Mouse (Mus musculus): ENCODE measurements around the gene Zfp119b. TPM values are rescaled to one million over a fixed set of nuclear protein-coding genes. Genes with fewer than 3 reads are reported as not detected.

The Zfp119b gene
- polyA plus RNA-seq, 1 experiment, result 3.4 TPM

GRCm38 (mm10) chr17:55957168-55957567 is 7.9 kb upstream of the Zfp119b start:
- TF ChIP-seq POLR2A (IDR thresholded peaks at IDR 0.05; ENCODE audit: borderline replicate concordance, extremely low read depth, insufficient read depth, insufficient read length, poor library complexity, severe bottlenecking) (no peak), CTCF (IDR thresholded peaks at IDR 0.05; ENCODE audit: borderline replicate concordance, extremely low read depth, insufficient read depth, insufficient read length) (peak; percentile 89)
- peak; percentile 83 for DNase-seq (ENCODE audit: low read depth)

- TF ChIP-seq POLR2A (IDR thresholded peaks at IDR 0.05; ENCODE audit: borderline replicate concordance, extremely low read depth, insufficient read depth, insufficient read length, poor library complexity, severe bottlenecking), result no peak
- no peak for TF ChIP-seq CTCF (IDR thresholded peaks at IDR 0.05; ENCODE audit: borderline replicate concordance, extremely low read depth, insufficient read depth, insufficient read length)
- no peak for DNase-seq (ENCODE audit: low read depth)
Measured at GRCm38 (mm10) chr17:55956591-55956990, 7.3 kb upstream of the Zfp119b start.

GRCm38 (mm10) chr17:55956129-55956528 is 6.8 kb upstream of the Zfp119b start:
- TF ChIP-seq POLR2A (IDR thresholded peaks at IDR 0.05; ENCODE audit: borderline replicate concordance, extremely low read depth, insufficient read depth, insufficient read length, poor library complexity, severe bottlenecking) (peak; percentile 28; the same call in 1 of the 2 replicates), CTCF (IDR thresholded peaks at IDR 0.05; ENCODE audit: borderline replicate concordance, extremely low read depth, insufficient read depth, insufficient read length) (no peak)
- DNase-seq (ENCODE audit: low read depth), result peak; percentile 93

- no peak for DNase-seq (ENCODE audit: low read depth)
- TF ChIP-seq CTCF (IDR thresholded peaks at IDR 0.05; ENCODE audit: borderline replicate concordance, extremely low read depth, insufficient read depth, insufficient read length) (no peak), POLR2A (IDR thresholded peaks at IDR 0.05; ENCODE audit: borderline replicate concordance, extremely low read depth, insufficient read depth, insufficient read length, poor library complexity, severe bottlenecking) (no peak)
Measured at GRCm38 (mm10) chr17:55954229-55954628, 4.9 kb upstream of the Zfp119b start.

GRCm38 (mm10) chr17:55953751-55954150 is 4.5 kb upstream of the Zfp119b start:
- DNase-seq (ENCODE audit: low read depth), result no peak
- no peak for TF ChIP-seq POLR2A (IDR thresholded peaks at IDR 0.05; ENCODE audit: borderline replicate concordance, extremely low read depth, insufficient read depth, insufficient read length, poor library complexity, severe bottlenecking)
- no peak for TF ChIP-seq CTCF (IDR thresholded peaks at IDR 0.05; ENCODE audit: borderline replicate concordance, extremely low read depth, insufficient read depth, insufficient read length)

DNA sequence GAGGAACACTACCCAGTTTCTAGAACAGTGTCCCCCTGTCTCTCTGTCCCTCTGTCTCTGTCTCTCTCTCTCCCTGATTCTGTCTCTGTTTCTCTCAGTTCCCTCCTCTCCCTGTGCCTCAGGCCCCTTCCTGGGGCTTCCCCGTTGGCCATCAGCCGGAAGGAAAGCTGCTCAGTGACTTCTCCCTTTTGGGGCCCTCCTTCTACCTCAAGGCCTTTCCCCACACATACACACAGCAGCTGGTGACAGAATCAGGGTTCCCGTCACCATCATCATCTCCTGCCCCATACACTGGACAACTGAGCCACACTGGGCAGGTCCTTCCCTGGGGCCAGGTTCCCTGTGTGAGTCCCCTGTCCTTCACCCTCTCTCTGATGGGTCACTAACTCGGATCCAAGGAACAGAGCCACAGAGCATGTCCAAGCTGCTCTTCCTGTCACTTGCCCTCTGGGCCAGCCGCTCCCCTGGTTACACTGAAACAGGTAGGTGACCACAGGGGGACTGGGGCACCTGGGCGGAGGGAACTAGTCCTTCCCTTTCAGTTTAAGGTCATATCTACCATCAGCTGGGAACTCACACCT is 3.2 kb upstream of the Zfp119b start, which contains the start of gene Ebi3:
Gene Ebi3 (plus strand): TSS at position 194 of the 581 bp plus-strand sequence.
- TF ChIP-seq CTCF (IDR thresholded peaks at IDR 0.05; ENCODE audit: borderline replicate concordance, extremely low read depth, insufficient read depth, insufficient read length) (no peak), POLR2A (IDR thresholded peaks at IDR 0.05; ENCODE audit: borderline replicate concordance, extremely low read depth, insufficient read depth, insufficient read length, poor library complexity, severe bottlenecking) (no peak)
- no peak for DNase-seq (ENCODE audit: low read depth)

DNA sequence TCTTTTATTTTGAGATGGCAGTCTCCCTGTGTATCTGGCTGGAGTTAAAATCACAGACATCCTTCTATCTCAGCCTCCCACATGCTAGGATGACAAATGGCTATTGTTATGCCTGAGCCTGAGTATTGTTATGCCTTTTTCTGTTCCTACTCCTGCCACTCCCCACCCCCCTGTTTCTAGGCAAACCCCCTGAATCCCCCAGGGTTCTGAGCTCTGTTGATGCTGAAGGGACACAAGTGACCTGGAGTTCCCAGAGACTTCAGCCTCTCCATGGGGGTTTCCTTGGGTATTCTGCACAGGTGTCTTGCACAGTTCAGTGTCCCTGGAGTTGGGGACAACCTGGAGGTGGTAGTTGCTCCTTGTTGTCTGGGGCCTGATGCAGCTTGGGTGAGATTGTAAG is 2.7 kb upstream of the Zfp119b start:
- TF ChIP-seq CTCF (IDR thresholded peaks at IDR 0.05; ENCODE audit: borderline replicate concordance, extremely low read depth, insufficient read depth, insufficient read length) (no peak), POLR2A (IDR thresholded peaks at IDR 0.05; ENCODE audit: borderline replicate concordance, extremely low read depth, insufficient read depth, insufficient read length, poor library complexity, severe bottlenecking) (no peak)
- no peak for DNase-seq (ENCODE audit: low read depth)

GRCm38 (mm10) chr17:55950601-55951000 is 1.3 kb upstream of the Zfp119b start:
- TF ChIP-seq CTCF (IDR thresholded peaks at IDR 0.05; ENCODE audit: borderline replicate concordance, extremely low read depth, insufficient read depth, insufficient read length) (no peak), POLR2A (IDR thresholded peaks at IDR 0.05; ENCODE audit: borderline replicate concordance, extremely low read depth, insufficient read depth, insufficient read length, poor library complexity, severe bottlenecking) (no peak)
- DNase-seq (ENCODE audit: low read depth), result no peak

GRCm38 (mm10) chr17:55948647-55949046 is 653 bp downstream of the Zfp119b start:
- no peak for DNase-seq (ENCODE audit: low read depth)

DNA sequence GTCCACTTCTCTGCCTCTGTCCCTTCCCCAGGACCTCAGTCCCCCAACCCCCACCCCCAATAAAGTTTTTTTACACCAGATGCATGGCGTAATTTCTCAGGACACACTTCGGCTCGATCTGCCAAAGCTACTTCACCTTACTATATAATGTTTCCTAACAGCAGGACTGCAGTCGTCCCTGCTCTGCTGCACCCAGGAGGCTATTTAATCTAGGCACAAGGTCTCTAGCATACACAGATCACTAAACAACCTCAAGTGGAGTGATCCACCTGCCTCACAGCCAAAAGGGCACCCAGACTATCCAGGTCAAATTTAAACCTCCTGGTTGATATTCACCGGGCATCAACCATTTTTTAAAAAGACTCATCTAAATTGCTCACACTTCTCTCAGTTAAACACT is 3.6 kb downstream of the Zfp119b start:
- TF ChIP-seq CTCF (IDR thresholded peaks at IDR 0.05; ENCODE audit: borderline replicate concordance, extremely low read depth, insufficient read depth, insufficient read length) (no peak), POLR2A (IDR thresholded peaks at IDR 0.05; ENCODE audit: borderline replicate concordance, extremely low read depth, insufficient read depth, insufficient read length, poor library complexity, severe bottlenecking) (no peak)
- DNase-seq (ENCODE audit: low read depth), result no peak

More at GRCm38 (mm10) chr17:55948647-55949046, 653 bp downstream of the Zfp119b start:
- no peak for TF ChIP-seq POLR2A (IDR thresholded peaks at IDR 0.05; ENCODE audit: borderline replicate concordance, extremely low read depth, insufficient read depth, insufficient read length, poor library complexity, severe bottlenecking)
- no peak for TF ChIP-seq CTCF (IDR thresholded peaks at IDR 0.05; ENCODE audit: borderline replicate concordance, extremely low read depth, insufficient read depth, insufficient read length)

DNA sequence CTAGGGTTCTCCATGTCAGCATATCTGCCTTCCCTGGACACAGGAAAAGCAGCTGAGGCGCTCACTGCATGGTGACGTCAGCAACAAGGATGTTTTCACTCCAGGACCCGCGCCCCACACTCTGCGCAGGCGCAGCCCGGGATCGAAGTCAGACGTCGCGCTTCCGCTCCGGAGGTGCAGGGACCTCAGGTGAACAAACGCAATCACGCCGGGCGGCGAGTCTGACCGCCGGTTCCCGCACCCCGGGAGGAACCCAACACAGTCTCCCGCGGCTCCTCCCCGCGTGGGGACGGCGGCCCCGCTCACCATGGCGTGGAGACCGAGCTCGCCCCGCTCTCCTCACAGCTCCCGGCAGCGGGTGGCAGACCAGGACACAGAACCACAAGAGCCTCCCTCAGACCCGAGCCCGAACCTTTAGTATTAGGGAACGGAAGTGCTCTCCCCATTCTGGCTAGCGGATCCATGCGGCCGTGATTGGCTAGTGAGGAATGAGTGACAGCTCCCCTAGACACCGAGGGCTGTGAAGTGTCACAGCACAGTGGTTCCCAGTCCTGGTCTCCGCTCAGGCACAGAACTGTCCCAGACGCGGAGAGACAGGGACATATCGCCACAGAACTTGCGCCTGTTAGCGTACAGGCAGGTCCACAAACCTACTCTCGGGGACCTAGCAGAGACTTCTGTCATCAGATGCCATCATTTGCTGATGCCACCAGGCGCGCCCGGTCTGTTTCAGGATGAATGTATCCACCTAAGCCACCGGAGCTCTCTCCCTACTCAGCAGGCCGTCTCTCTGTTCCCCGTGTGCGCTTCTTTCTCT is 4.2 kb downstream of the Zfp119b start:
- peak; percentile 17; the same call in 1 of the 2 replicates for TF ChIP-seq POLR2A (IDR thresholded peaks at IDR 0.05; ENCODE audit: borderline replicate concordance, extremely low read depth, insufficient read depth, insufficient read length, poor library complexity, severe bottlenecking)
- peak; percentile 88 for DNase-seq (ENCODE audit: low read depth)

DNA sequence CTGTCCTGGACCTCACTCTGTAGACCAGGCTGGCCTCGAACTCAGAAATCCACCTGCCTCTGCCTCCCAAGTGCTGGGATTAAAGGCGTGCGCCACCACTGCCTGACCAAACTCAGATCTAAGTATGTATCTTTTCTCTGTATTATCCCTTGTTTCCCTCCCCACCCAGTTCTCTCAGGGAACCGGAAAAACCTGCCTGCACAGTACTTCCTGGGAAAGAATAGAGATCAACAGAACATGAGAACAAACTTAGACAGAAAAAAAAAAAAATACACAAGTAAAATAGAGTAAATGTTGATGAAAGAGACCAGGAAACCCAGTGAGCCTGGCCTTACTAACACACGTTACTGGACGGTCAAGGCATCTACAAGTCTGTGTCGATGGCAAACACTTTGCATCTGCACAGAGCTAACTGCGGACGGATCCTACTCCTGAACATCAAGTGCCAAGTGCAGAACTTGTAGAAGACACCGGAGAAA is 4.9 kb downstream of the Zfp119b start:
- peak; percentile 11 for DNase-seq (ENCODE audit: low read depth)

Measured in brain, embryonic 14.5 days (tissue).